Mouse (Mus musculus) G1E (cell line): Measurements from ENCODE around the gene Stac3.

Experiments used
- CTCF ChIP-seq: IDR thresholded peaks from 2 replicates; pipeline ENCODE4 v1.5.1; 2012; ENCODE audit warnings: low read depth, low read length, inconsistent platforms, mixed read lengths
- GATA1 ChIP-seq: IDR thresholded peaks from 2 replicates; pipeline ENCODE4 v1.6.1; 2012; ENCODE audit warnings: borderline replicate concordance, low read length, inconsistent platforms, mixed read lengths
- GATA2 ChIP-seq: IDR thresholded peaks from 2 replicates; pipeline ENCODE4 v1.6.1; 2012; ENCODE audit warnings: low read depth, low read length, inconsistent platforms, borderline replicate concordance
- POLR2AphosphoS5 ChIP-seq: IDR thresholded peaks from 2 replicates; pipeline ENCODE4 v1.6.1; 2012; ENCODE audit warnings: low read depth, low read length, inconsistent platforms; ENCODE audit not compliant: insufficient replicate concordance
- TAL1 ChIP-seq: conservative IDR thresholded peaks from 2 replicates; pipeline ENCODE4 v1.6.1; 2012; ENCODE audit warnings: low read depth, low read length, inconsistent platforms, mixed read lengths

GRCm38 (mm10) chr10:127485235-127485634, 16.3 kb upstream of the Stac3 start:
- no peak for TF ChIP-seq CTCF
- no peak for TF ChIP-seq GATA1
- no peak for TF ChIP-seq POLR2AphosphoS5
- no peak for TF ChIP-seq TAL1
- no peak for TF ChIP-seq GATA2
